Mouse (Mus musculus): ENCODE measurements around the gene Pitpnc1.

Pitpnc1 gene

GRCm38 (mm10) chr11:107408886-107409285, 61.6 kb downstream of the Pitpnc1 start:
- no peak for DNase-seq (ENCODE audit: low spot score in 2 of 2)

GRCm38 (mm10) chr11:107407698-107408097, 62.8 kb downstream of the Pitpnc1 start:
- DNase-seq (ENCODE audit: low spot score in 2 of 2), result no peak

DNA sequence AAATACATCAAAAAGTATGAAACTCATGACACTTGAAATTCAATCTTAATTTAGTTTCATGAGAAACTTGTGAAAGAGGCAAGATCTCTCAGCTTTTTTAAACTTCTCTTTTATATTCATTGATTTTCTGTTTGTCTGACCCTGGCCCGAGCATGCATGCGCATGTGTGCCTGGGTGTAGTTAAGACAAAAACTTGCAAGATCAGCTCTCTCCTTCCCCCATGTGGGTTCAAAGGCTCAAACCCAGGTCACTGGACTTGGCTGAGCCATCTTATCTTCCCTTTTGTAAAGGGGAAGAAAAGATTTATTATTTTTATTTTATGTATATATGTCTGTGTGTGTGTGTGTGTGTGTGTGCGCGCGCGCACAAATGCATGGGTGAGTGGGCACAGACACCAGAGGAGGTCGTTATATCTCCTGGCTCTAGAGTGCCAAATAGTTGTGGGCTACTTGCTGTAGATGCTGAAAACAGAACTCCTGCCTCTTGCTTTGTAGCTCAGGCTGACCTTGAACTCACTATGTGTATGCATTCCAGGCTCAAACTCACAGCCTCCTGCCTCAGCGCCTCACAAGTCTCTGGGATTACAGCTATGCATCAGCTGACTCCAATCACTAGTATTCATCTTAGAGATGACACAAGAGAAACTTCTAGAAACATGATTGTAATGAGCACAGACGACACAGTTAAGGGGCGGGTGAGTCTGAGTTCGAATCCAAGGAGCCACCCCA, 64.7 kb downstream of the Pitpnc1 start:
- no peak for DNase-seq (ENCODE audit: low spot score in 2 of 2)

DNA sequence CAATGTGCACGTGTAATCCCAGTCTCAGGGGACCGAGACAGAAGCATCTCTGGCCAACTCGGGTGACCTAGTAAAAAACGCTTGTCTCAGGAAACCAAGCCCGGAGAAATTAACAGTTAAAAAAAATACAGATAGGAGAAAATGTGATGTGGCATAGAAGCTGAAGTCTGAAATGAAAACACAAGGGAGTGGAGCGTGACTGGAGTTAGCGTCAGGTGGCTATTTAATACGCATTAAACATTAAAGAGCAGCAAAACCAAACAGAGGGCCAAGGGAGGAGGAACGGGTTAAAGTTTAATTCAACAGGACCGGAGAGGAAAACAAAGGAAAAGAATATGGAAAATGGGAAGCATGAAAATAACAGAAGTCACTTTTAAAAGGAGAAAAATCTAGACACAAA, 67.2 kb downstream of the Pitpnc1 start:
- DNase-seq (ENCODE audit: low spot score in 2 of 2), result no peak

- no peak for DNase-seq (ENCODE audit: low spot score in 2 of 2)
These were observed 68.5 kb downstream of the Pitpnc1 start for GRCm38 (mm10) chr11:107401839-107402590.

DNA sequence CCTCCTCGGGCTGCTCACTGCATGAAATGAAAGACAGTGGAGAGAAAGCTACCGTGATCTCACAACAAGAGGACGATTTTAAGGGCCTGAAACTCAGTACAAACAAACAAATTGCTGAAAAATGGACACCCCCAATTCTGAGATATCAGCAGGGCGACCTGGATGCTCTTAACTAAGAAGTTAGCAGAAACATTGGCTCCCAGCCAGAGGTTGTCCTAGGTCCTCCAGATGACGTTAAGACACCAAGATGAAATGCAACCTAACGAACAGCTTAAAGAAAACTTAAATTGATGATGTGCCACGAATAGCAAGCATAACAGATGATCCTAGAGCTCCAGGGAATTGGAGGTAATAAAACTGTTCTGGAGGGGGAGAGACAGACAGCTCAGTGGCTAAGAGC, 69.7 kb downstream of the Pitpnc1 start:
- no peak for DNase-seq (ENCODE audit: low spot score in 2 of 2)

- DNase-seq (ENCODE audit: low spot score in 2 of 2), result no peak
These were observed 70.5 kb downstream of the Pitpnc1 start for GRCm38 (mm10) chr11:107400005-107400404.

DNA sequence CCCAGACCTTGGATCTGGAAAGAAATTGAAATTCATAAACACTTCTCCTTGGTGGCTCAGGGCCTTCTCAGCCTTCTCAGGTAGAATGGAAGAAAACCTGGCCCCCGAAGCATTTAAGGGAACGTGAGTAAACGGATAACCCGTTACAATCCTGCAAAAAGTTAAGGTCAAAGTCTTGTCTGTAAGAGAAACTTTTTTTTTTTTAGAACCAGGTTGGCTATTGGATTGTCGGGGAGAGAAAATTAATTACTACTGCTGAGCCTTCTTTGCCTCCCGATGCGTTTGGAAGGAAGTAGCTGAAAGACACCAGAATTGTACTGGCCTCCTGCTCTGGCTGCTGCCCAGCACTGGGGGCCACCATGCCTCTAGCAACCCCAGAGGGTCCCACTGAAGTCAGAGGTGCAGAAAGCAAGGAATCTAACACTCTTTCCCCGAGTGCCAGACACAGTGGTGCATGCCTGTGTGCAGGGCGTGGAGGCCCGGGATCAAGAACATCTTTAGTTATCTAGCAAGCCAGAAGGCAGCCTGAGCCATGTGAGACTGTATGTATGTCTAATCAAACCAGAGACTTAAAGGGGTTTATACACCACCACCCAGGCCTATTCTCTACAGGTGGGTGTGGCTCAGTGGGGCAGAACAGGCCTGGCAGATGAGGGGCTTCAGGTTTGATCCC, 73.0 kb downstream of the Pitpnc1 start:
- no peak for DNase-seq (ENCODE audit: low spot score in 2 of 2)

- no peak for DNase-seq (ENCODE audit: low spot score in 2 of 2)
These were observed 76.3 kb downstream of the Pitpnc1 start for GRCm38 (mm10) chr11:107394245-107394644.

GRCm38 (mm10) chr11:107393828-107394165, 76.7 kb downstream of the Pitpnc1 start:
- DNase-seq (ENCODE audit: low spot score in 2 of 2), result peak in 1 of 2 experiments; percentile 29

DNA sequence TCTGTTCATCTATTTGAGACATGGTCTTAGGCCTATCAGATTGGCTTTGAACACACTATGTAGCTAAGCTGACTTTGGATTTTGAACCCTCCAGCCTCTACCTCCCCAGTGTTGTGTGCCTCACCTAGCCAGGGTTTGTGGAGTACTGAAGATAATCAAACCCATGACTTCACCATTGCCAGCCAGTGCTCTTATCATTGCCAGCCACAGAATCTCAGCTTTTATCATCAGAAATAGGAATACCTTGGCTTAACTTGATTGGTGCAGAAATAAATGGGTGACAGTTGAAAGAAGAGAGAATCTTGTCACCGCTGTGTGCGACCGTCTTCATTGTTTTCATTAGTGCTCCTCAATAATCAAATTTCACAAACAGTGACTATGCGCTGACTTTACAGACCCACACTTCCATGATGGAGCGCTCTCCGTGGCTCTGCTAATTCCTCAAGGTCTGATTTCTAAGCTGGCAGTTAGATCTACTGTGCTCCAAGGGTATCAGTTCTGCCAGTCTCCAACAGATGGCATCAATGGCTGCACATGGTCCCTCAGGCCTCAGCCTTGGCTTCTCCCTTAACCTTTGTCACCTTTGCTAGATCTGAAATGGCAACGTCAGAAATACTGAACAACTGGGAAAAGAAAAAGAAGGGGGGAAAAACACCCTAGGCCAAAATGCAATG, 77.2 kb downstream of the Pitpnc1 start:
- no peak for DNase-seq (ENCODE audit: low spot score in 2 of 2)

DNA sequence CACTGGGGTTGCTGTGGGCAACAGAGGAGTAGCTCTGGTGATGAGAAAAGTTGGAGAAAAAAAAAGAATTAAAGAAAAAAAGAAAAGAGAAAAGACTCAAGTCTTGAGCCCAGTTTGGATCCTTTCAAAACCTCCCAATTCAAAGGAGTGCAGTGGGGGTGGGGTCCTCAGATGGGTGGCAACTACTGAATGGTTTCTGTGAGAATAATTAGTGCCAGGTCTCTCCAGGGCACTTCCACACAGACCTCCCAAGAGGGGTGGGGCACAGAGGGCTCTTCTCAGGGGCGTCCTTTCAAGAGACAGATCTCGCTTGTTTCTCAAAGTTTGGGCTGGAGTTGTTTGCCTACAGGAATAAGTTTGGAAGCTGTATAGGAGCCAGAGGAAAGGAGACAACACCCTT, 80.0 kb downstream of the Pitpnc1 start:
- DNase-seq (ENCODE audit: low spot score in 2 of 2), result no peak

GRCm38 (mm10) chr11:107390001-107390400, 80.5 kb downstream of the Pitpnc1 start:
- DNase-seq (ENCODE audit: low spot score in 2 of 2), result no peak

- DNase-seq (ENCODE audit: low spot score in 2 of 2), result no peak
These were observed 84.0 kb downstream of the Pitpnc1 start for GRCm38 (mm10) chr11:107386481-107386880.

DNA sequence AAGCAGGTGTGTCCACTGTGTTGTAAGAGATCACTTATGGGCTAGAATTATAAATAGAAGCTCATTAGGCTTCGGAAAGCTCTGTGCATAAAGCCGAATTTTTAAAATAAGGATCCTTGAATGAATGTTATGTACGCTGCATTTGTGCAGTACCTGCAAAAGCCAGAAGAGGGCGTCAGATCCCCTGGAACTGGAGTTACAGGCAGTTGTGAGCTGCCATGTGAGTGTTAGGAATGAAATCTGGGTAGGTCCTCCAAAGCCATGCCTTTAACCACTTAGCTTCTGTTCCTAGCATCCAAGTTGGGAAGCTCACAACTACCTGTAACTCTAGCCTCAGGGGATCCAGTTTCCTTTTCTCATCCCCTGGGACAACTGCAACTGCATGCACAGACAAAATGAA, 85.2 kb downstream of the Pitpnc1 start:
- no peak for DNase-seq (ENCODE audit: low spot score in 2 of 2)

- DNase-seq (ENCODE audit: low spot score in 2 of 2), result no peak
These were observed 86.5 kb downstream of the Pitpnc1 start for GRCm38 (mm10) chr11:107383985-107384384.

DNA sequence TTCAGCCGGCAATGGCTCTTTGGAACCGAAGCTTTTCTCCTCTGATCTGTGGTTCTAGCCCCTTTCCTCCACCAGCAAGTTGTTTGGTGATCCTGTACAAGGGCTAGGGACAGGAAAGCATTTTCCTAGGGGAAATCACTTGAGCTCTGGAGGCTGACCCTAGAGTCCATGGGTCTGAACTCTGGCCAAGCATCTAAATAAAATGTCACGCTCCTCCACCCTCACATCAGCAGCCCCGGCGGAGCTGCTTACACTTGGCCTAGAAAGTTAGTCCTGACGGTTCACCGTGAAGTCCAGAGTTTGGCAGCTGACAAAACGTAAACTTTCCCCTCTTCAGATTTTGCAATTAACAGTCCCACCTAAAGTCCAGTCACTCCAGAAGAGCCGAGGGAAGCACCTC, 90.5 kb downstream of the Pitpnc1 start:
- no peak for DNase-seq (ENCODE audit: low spot score in 2 of 2)

DNA sequence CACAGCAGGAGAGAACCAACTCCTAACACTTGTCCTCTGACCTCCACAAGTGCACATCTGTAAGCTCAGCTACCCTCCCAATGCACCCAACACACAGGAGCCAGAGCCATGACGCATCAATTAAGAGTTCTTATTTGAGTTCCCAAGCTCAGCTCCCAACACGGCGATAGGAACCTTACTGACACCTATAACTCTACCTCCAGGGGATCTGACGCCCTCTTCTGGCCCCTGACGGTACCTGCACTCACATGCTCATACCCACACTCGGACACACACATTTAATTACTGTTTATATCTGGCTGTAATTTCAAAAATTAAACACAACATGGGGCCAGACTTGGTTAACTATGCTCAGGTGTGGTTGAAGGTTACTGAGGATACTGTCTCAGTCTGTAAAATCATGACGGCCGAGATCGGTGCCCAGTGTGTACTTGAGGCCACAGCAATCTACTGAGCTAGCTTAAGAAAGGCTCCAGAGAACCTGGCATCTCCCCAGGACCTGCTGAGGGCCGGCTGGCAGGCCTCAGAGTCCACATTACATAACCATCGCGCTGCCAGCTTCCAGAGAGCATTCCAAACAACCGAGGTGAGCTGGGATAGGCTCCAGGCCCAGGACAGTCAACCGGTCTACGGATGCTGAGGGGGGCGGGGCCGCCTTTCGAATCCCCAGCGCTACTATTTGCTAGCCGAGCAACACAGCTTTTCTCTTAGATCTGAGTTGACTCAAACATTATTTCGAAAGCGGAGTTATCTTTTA, 91.2 kb downstream of the Pitpnc1 start:
- DNase-seq (ENCODE audit: low spot score in 2 of 2), result peak; percentile 42 to 45

GRCm38 (mm10) chr11:107377326-107377725, 93.2 kb downstream of the Pitpnc1 start:
- DNase-seq (ENCODE audit: low spot score in 2 of 2), result no peak

DNA sequence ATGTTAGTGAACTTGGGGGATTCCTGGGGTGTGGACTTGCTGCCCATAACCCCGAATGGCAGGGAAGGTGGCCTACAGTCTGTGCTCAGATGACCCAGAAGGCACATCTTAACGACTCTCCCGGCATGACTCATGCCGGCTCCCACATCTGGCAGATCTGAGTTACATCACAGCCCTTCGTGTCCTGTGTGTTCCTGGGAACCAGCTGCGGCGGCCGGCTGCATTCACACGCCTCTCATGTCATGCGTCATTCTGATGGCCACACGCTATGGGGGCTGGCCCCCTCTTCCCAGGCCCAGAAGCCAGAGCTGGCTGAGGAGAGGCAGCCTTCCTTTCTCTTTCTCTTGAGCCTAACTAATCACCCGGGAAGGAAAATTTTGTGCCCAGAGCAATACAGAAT, 94.2 kb downstream of the Pitpnc1 start:
- DNase-seq (ENCODE audit: low spot score in 2 of 2), result peak in 1 of 2 experiments; percentile 13

GRCm38 (mm10) chr11:107375816-107376215, 94.7 kb downstream of the Pitpnc1 start:
- DNase-seq (ENCODE audit: low spot score in 2 of 2), result no peak

Measured in right cerebral cortex, postnatal 36 days (tissue).